Mouse (Mus musculus): ENCODE results near the gene Celsr3. TPM values are rescaled to one million over a fixed set of nuclear protein-coding genes. Genes with fewer than 3 reads are reported as not detected.

Gene Celsr3
- polyA plus RNA-seq, 1 experiment from 2014 or later, result 0.11 TPM

DNA sequence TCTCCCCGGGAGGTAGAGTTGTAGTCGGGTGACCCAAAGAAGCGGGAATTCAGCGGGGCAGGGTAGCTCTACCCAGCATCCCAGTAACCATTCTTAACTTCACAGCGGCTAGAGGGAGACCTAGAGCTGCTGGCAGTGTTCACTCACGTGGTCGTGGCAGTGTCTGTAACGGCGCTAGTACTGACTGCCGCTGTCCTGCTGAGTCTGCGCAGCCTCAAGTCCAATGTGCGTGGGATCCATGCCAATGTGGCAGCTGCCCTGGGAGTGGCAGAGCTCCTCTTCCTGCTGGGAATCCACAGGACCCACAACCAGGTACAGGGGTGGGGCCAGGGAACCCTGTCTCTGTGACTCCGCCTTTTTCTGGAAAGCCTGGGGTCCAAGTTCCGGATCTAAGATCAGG, 16.9 kb downstream of the Celsr3 start:
- Histone ChIP-seq H3K27ac (no peak overlapping the region), H3K9ac (ENCODE audit: low read depth, low read length) (no peak overlapping the region), H3K4me3 (replicated peaks; ENCODE audit: low read depth, low read length) (no peak overlapping the region), H3K4me1 (replicated peaks; ENCODE audit: insufficient read depth, low read length) (no peaks in the 10 kb centered on the region), H3K4me2 (ENCODE audit: low read length) (peak overlapping the region; percentile 16; the same call in 1 of the 2 replicates), H3K36me3 (ENCODE audit: insufficient read depth, low read length) (no peaks in the 10 kb centered on the region), H3K27me3 (ENCODE audit: insufficient read depth, low read length) (no peaks in the 10 kb centered on the region), H3K9me3 (replicated peaks; ENCODE audit: low read length) (no peaks in the 10 kb centered on the region)
- DNase-seq (ENCODE audit: low spot score) (peak; percentile 54), ATAC-seq (replicated peaks; ENCODE audit: low FRiP score, low read depth) (peak; percentile 67)
- 15% methylated on average over 14 of the region's 14 CpGs for WGBS
- peak; percentile 54 for TF ChIP-seq CTCF (IDR thresholded peaks at IDR 0.05; ENCODE audit: low read depth)

DNA sequence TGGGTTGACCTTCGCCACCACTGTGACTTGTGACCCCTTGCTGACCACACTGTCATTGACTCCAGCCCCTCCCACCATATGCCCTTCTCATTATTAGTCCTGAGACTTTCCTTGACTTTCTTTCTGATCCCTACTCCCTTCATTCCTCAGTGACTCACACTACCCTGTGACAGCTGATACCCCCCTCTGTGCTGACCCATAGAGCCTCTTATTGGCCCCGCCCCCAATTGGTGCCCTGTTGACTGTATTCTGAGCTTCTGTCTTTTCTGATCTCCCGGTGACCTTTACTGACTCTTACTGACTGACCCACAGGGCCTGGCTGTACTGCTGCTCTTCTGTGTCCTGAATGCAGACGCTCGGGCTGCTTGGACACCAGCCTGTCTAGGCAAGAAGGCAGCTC, 19.3 kb downstream of the Celsr3 start:
- no peaks in the 10 kb centered on the region for H3K4me1 ChIP-seq (replicated peaks; ENCODE audit: insufficient read depth, low read length)
- no peak overlapping the region for H3K4me3 ChIP-seq (replicated peaks; ENCODE audit: low read depth, low read length)
- H3K9me3 ChIP-seq (replicated peaks; ENCODE audit: low read length), result no peaks in the 10 kb centered on the region
- 66% methylated on average over 5 of the region's 5 CpGs for whole genome bisulfite sequencing
- no peak for TF ChIP-seq CTCF (IDR thresholded peaks at IDR 0.05; ENCODE audit: low read depth)
- no peaks in the 10 kb centered on the region for H3K27me3 ChIP-seq (ENCODE audit: insufficient read depth, low read length)
- H3K27ac ChIP-seq, result no peak overlapping the region
- H3K9ac ChIP-seq (ENCODE audit: low read depth, low read length), result no peak overlapping the region
- no peaks in the 10 kb centered on the region for H3K36me3 ChIP-seq (ENCODE audit: insufficient read depth, low read length)
- H3K4me2 ChIP-seq (ENCODE audit: low read length), result no peak overlapping the region
- DNase-seq (ENCODE audit: low spot score) (no peak), ATAC-seq (replicated peaks; ENCODE audit: low FRiP score, low read depth) (no peak)

DNA sequence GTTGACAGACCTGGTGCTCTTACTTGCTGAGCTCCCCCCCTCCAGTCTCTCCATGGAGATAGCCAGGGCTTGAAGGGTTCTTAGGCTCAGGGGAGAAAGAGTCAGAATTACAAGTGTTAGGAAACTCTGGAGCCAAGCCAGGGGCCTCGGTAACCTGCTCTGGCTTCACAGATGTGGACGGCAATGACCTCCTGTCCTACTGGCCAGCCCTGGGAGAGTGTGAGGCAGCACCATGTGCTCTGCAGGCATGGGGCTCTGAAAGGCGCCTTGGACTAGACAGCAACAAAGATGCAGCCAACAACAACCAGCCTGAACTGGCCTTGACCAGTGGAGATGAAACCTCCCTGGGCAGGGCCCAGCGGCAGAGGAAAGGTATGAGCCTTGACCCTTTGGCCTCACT, 21.3 kb downstream of the Celsr3 start:
- TF ChIP-seq CTCF (IDR thresholded peaks at IDR 0.05; ENCODE audit: low read depth), result no peak
- no peak for ATAC-seq (replicated peaks; ENCODE audit: low FRiP score, low read depth)
- Histone ChIP-seq H3K4me3 (replicated peaks; ENCODE audit: low read depth, low read length) (no peak overlapping the region), H3K9ac (ENCODE audit: low read depth, low read length) (no peak overlapping the region), H3K27ac (no peak overlapping the region), H3K4me2 (ENCODE audit: low read length) (no peak overlapping the region), H3K4me1 (replicated peaks; ENCODE audit: insufficient read depth, low read length) (no peaks in the 10 kb centered on the region), H3K9me3 (replicated peaks; ENCODE audit: low read length) (no peaks in the 10 kb centered on the region), H3K36me3 (ENCODE audit: insufficient read depth, low read length) (no peaks in the 10 kb centered on the region), H3K27me3 (ENCODE audit: insufficient read depth, low read length) (no peaks in the 10 kb centered on the region)
- 65% methylated on average over 4 of the region's 4 CpGs for WGBS
- no peak for DNase-seq (ENCODE audit: low spot score)

DNA sequence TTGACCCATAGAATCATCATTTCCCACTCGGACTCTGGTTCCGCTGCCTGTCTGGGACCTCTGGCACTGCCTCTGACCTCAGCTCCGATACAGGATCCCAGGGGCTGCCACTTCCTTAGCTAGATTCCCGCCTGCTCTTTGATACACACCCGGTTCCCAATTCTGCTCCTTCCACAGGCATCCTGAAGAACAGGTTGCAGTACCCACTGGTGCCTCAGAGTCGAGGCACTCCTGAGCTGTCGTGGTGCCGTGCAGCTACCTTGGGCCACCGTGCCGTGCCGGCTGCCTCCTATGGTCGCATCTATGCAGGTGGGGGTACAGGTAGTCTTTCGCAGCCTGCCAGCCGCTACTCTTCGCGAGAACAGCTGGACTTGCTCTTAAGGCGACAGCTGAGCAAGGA, 22.3 kb downstream of the Celsr3 start:
- TF ChIP-seq CTCF (IDR thresholded peaks at IDR 0.05; ENCODE audit: low read depth), result no peak
- 70% methylated on average over 17 of the region's 17 CpGs for WGBS

DNA sequence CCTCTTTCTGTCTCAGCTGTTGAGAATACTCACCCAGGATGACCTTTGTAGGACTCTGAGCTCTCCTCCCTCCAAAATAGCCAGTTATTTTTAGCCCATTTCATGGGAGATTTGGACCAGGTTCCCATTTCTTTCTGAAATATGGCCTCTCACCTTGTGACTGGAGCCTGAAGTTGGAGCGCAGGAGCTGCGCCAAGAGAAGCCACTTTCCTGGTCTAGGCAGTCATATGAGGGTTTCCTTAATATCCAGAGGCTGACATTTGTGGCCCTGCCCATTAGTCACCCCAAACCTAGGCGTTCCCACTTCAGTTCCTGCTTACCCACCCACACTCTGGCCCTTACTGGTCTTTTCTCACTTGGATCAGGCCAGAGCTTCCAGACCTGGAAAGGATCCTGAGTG, 26.9 kb downstream of the Celsr3 start, which contains the start of gene Slc26a6:
Gene Slc26a6 (plus strand): TSS at position 308 of the 400 bp plus-strand sequence.
- peak within 1 kb of the TSS; percentile 67 for H3K4me3 ChIP-seq (replicated peaks; ENCODE audit: low read depth, low read length)
- no peaks in the 10 kb centered on the region for H3K27me3 ChIP-seq (ENCODE audit: insufficient read depth, low read length)
- peaks cover 5% of the 10 kb centered on the region; the same call in 1 of the 2 replicates for H3K4me1 ChIP-seq (replicated peaks; ENCODE audit: insufficient read depth, low read length)
- H3K9ac ChIP-seq (ENCODE audit: low read depth, low read length), result peak within 1 kb of the TSS; percentile 59
- WGBS, result 82% methylated on average over 3 of the region's 3 CpGs
- ATAC-seq (replicated peaks; ENCODE audit: low FRiP score, low read depth) (no peak), DNase-seq (ENCODE audit: low spot score) (no peak)
- H3K4me2 ChIP-seq (ENCODE audit: low read length), result peak within 1 kb of the TSS; percentile 86
- peak within 1 kb of the TSS; percentile 82 for H3K27ac ChIP-seq
- H3K36me3 ChIP-seq (ENCODE audit: insufficient read depth, low read length), result no peaks in the 10 kb centered on the region
- no peaks in the 10 kb centered on the region for H3K9me3 ChIP-seq (replicated peaks; ENCODE audit: low read length)
- TF ChIP-seq CTCF (IDR thresholded peaks at IDR 0.05; ENCODE audit: low read depth), result no peak

More for the DNA sequence above, 22.3 kb downstream of the Celsr3 start:
- H3K9ac ChIP-seq (ENCODE audit: low read depth, low read length), result no peak overlapping the region
- no peaks in the 10 kb centered on the region for H3K36me3 ChIP-seq (ENCODE audit: insufficient read depth, low read length)
- H3K27ac ChIP-seq, result no peak overlapping the region
- no peak for DNase-seq (ENCODE audit: low spot score)
- no peak for ATAC-seq (replicated peaks; ENCODE audit: low FRiP score, low read depth)
- no peak overlapping the region for H3K4me2 ChIP-seq (ENCODE audit: low read length)
- H3K27me3 ChIP-seq (ENCODE audit: insufficient read depth, low read length), result no peaks in the 10 kb centered on the region
- H3K4me1 ChIP-seq (replicated peaks; ENCODE audit: insufficient read depth, low read length), result 0 out of 2 replicates have a peak, but pooled peaks cover 3% of the 10 kb centered on the region
- H3K4me3 ChIP-seq (replicated peaks; ENCODE audit: low read depth, low read length), result no peak overlapping the region
- H3K9me3 ChIP-seq (replicated peaks; ENCODE audit: low read length), result no peaks in the 10 kb centered on the region

DNA sequence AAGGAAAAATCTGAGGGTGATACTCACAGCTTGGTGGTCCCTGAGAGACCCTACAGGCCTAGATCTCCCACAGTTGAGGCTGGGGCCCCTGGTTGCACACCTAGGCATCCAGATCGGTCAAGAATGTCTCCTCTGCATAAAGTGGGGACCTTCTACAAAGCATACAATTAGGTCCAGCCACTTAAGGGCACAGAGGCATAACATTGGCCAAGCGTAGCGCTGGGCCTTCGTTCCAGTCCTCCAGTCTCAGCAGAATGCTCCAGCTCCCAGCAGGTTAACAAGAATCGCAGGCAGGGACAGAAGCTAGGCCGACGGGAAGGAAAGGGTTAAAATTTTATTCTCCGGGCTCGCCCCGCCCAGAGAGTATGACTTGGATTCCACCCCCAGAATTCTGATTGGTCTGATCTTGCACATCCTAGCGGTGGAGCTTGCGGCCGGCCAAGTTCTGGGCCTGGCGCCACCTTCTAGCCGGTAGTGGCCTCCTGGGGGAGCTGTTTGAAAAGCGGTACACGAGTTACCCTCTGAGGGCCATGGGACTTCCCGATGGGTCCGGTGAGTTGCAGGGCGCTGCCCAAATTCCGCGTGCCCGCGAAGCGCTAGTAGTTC, 27.6 kb downstream of the Celsr3 start:
- no peaks in the 10 kb centered on the region for H3K9me3 ChIP-seq (replicated peaks; ENCODE audit: low read length)
- peak overlapping the region; percentile 59 for H3K9ac ChIP-seq (ENCODE audit: low read depth, low read length)
- H3K4me1 ChIP-seq (replicated peaks; ENCODE audit: insufficient read depth, low read length), result peaks cover 5% of the 10 kb centered on the region; the same call in 1 of the 2 replicates
- TF ChIP-seq CTCF (IDR thresholded peaks at IDR 0.05; ENCODE audit: low read depth), result peak; percentile 77
- WGBS, result 2% methylated on average over 25 of the region's 25 CpGs
- no peaks in the 10 kb centered on the region for H3K27me3 ChIP-seq (ENCODE audit: insufficient read depth, low read length)
- DNase-seq (ENCODE audit: low spot score) (peak; percentile 98), ATAC-seq (replicated peaks; ENCODE audit: low FRiP score, low read depth) (peak; percentile 90)
- no peaks in the 10 kb centered on the region for H3K36me3 ChIP-seq (ENCODE audit: insufficient read depth, low read length)
- H3K4me3 ChIP-seq (replicated peaks; ENCODE audit: low read depth, low read length), result peak overlapping the region; percentile 67
- H3K4me2 ChIP-seq (ENCODE audit: low read length), result peak overlapping the region; percentile 86
- H3K27ac ChIP-seq, result peak overlapping the region; percentile 82

All from kidney, postnatal 0 days (tissue).